Mouse (Mus musculus) myocyte (in vitro differentiated cells): ENCODE results near the gene Ubac2.

ENCODE experiments used
- CEBPB ChIP-seq: IDR thresholded peaks from 2 replicates; pipeline ENCODE4 v1.6.1; 2011; ENCODE audit warnings: mild to moderate bottlenecking, moderate library complexity; ENCODE audit not compliant: poor library complexity, insufficient read depth, severe bottlenecking
- E2F4 ChIP-seq: IDR thresholded peaks from one replicate; pipeline ENCODE4 v1.6.1; 2011; ENCODE audit warnings: mild to moderate bottlenecking, control low read depth, moderate library complexity; ENCODE audit not compliant: insufficient read depth
- MAX ChIP-seq: IDR thresholded peaks from one replicate; pipeline ENCODE4 v1.6.1; 2011; ENCODE audit warnings: low read depth, mild to moderate bottlenecking, control low read depth
- MYOD1 ChIP-seq, 3 experiments: IDR thresholded peaks; one replicate each; pipeline ENCODE4 v1.6.1; 2011; ENCODE audit warnings: control low read depth in 2 of 3, low read depth in 2 of 3, mild to moderate bottlenecking in 2 of 3, moderate library complexity in 1 of 3; ENCODE audit not compliant: insufficient read length in 2 of 3, control insufficient read depth in 1 of 3
- MYOG ChIP-seq, 3 experiments: IDR thresholded peaks; one replicate each; pipeline ENCODE4 v1.6.1; 2011; ENCODE audit warnings: control low read depth in 2 of 3, low read depth in 2 of 3, mild to moderate bottlenecking in 2 of 3; ENCODE audit not compliant: insufficient read length in 2 of 3, control insufficient read depth in 1 of 3, insufficient read depth in 1 of 3
- POLR2A ChIP-seq: IDR thresholded peaks from one replicate; pipeline ENCODE4 v1.6.1; 2011; ENCODE audit warnings: low read depth, mild to moderate bottlenecking, control low read depth, moderate library complexity; ENCODE audit not compliant: insufficient read length
- POLR2AphosphoS2 ChIP-seq: IDR thresholded peaks from one replicate; pipeline ENCODE4 v1.6.1; 2011; ENCODE audit warnings: low read depth, control low read depth; ENCODE audit not compliant: insufficient read length
- REST ChIP-seq: IDR thresholded peaks from one replicate; pipeline ENCODE4 v1.6.1; 2011; ENCODE audit warnings: mild to moderate bottlenecking, control low read depth, moderate library complexity; ENCODE audit not compliant: insufficient read depth, insufficient read length
- TCF12 ChIP-seq: IDR thresholded peaks from one replicate; pipeline ENCODE4 v1.6.1; 2011; ENCODE audit warnings: mild to moderate bottlenecking, control low read depth; ENCODE audit not compliant: poor library complexity, insufficient read depth, severe bottlenecking
- TCF3 ChIP-seq: IDR thresholded peaks from one replicate; pipeline ENCODE4 v1.6.1; 2011; ENCODE audit warnings: low read depth, control low read depth; ENCODE audit not compliant: insufficient read length
- USF1 ChIP-seq: IDR thresholded peaks from one replicate; pipeline ENCODE4 v1.6.1; 2011; ENCODE audit warnings: low read depth, mild to moderate bottlenecking, control low read depth, moderate library complexity

GRCm38 (mm10) chr14:121955176-121955795 is 76.9 kb downstream of the Ubac2 start:
- TF ChIP-seq MAX (no peak), MYOD1 (IDR thresholded peaks at IDR 0.05; ENCODE audit: control insufficient read depth in 1 of 3, insufficient read length in 2 of 3, low read depth in 2 of 3) (no peak), POLR2A (no peak), CEBPB (no peak), USF1 (no peak), E2F4 (no peak), POLR2AphosphoS2 (no peak), TCF12 (no peak), REST (no peak), TCF3 (no peak), MYOG (IDR thresholded peaks at IDR 0.05; ENCODE audit: control insufficient read depth in 1 of 3, insufficient read depth in 1 of 3, insufficient read length in 2 of 3, low read depth in 2 of 3) (no peak)
